Mouse (Mus musculus) CH12.LX (cell line): ENCODE measurements around the gene Grin2a. TPM values are rescaled to one million over a fixed set of nuclear protein-coding genes. Genes with fewer than 3 reads are reported as not detected.

Source experiments
- DNase-seq: peaks from one replicate; pipeline ENCODE4 v3.0.0-alpha.2; 2013; ENCODE audit errors: extremely low read depth
- H3K27ac ChIP-seq: 2 replicates; pipeline ENCODE4 v1.5.1; 2012; ENCODE audit warnings: low read depth, mild to moderate bottlenecking, control low read depth, moderate library complexity; ENCODE audit not compliant: insufficient read depth
- H3K27me3 ChIP-seq: replicated peaks from 2 replicates; pipeline ENCODE3; 2012; ENCODE audit warnings: inconsistent platforms
- H3K36me3 ChIP-seq, 2 experiments: replicated peaks in 1 of 2; 2 replicates each; pipeline versions ENCODE3 to v1.6.1; 2012; ENCODE audit warnings: inconsistent platforms in 1 of 2, low read length in 1 of 2, mild to moderate bottlenecking in 1 of 2, mixed read lengths in 1 of 2, moderate library complexity in 1 of 2; ENCODE audit not compliant: control insufficient read depth in 1 of 2, insufficient read depth in 1 of 2
- H3K4me1 ChIP-seq, 2 experiments: 2 replicates each; pipeline ENCODE4 v1.6.1; 2012; ENCODE audit warnings: inconsistent platforms in 1 of 2, moderate library complexity in 1 of 2; ENCODE audit not compliant: insufficient read depth in 2 of 2, control insufficient read depth in 1 of 2
- H3K4me2 ChIP-seq: 2 replicates; pipeline ENCODE4 v1.6.1; 2012; ENCODE audit warnings: low read depth, mild to moderate bottlenecking, control low read depth; ENCODE audit not compliant: poor library complexity, insufficient read depth, severe bottlenecking
- H3K4me3 ChIP-seq, 3 experiments: fragments of 150-350 bp in 1 of 3; sonication (generic) in 1 of 3; replicated peaks in 1 of 3; 2 replicates each; pipeline versions ENCODE3 to v1.5.1; 2011 to 2012; ENCODE audit warnings: low read depth in 2 of 3, low read length in 2 of 3, mild to moderate bottlenecking in 2 of 3, moderate library complexity in 2 of 3, control low read depth in 1 of 3, improper control_type of control experiment in 1 of 3, inconsistent platforms in 1 of 3, mixed read lengths in 1 of 3; ENCODE audit not compliant: poor library complexity in 1 of 3
- H3K79me2 ChIP-seq: replicated peaks from 2 replicates; pipeline ENCODE4 v1.6.1; 2012; ENCODE audit warnings: mild to moderate bottlenecking, moderate library complexity; ENCODE audit not compliant: control insufficient read depth, poor library complexity, insufficient read depth, severe bottlenecking; ENCODE audit errors: extremely low read depth
- H3K9ac ChIP-seq: 2 replicates; pipeline ENCODE4 v1.6.1; 2012; ENCODE audit warnings: low read depth, mild to moderate bottlenecking, control low read depth, moderate library complexity; ENCODE audit not compliant: insufficient read depth
- H3K9me3 ChIP-seq: replicated peaks from 2 replicates; pipeline ENCODE3; 2012; ENCODE audit warnings: low read length, inconsistent platforms, mixed read lengths
- BHLHE40 ChIP-seq: IDR thresholded peaks from 2 replicates; pipeline ENCODE4 v1.6.1; 2011; ENCODE audit warnings: mild to moderate bottlenecking, low read depth, low read length, improper control_type of control experiment
- CHD2 ChIP-seq: IDR thresholded peaks from 2 replicates; pipeline ENCODE4 v1.6.1; 2011; ENCODE audit warnings: low read length, improper control_type of control experiment
- E2F4 ChIP-seq: IDR thresholded peaks from 2 replicates; pipeline ENCODE4 v1.6.1; 2011; ENCODE audit warnings: low read depth, low read length, improper control_type of control experiment; ENCODE audit not compliant: insufficient replicate concordance
- EP300 ChIP-seq: IDR thresholded peaks from 2 replicates; pipeline ENCODE4 v1.6.1; 2011; ENCODE audit warnings: low read length, improper control_type of control experiment
- ETS1 ChIP-seq: conservative IDR thresholded peaks from 2 replicates; pipeline ENCODE4 v1.6.1; 2012; ENCODE audit warnings: low read depth, mild to moderate bottlenecking, inconsistent platforms, low read length, improper control_type of control experiment, moderate library complexity
- HCFC1 ChIP-seq: IDR thresholded peaks from 2 replicates; pipeline ENCODE4 v1.6.1; 2012; ENCODE audit warnings: low read depth, mild to moderate bottlenecking, inconsistent platforms, low read length, improper control_type of control experiment
- IRF4 ChIP-seq: IDR thresholded peaks from 2 replicates; pipeline ENCODE4 v1.6.1; 2014; ENCODE audit warnings: low read depth, mild to moderate bottlenecking, inconsistent platforms, low read length, improper control_type of control experiment
- JUN ChIP-seq: IDR thresholded peaks from 2 replicates; pipeline ENCODE4 v1.6.1; 2011; ENCODE audit warnings: low read depth, mild to moderate bottlenecking, low read length, improper control_type of control experiment, moderate library complexity; ENCODE audit not compliant: insufficient read depth
- MAX ChIP-seq: IDR thresholded peaks from 2 replicates; pipeline ENCODE4 v1.6.1; 2011; ENCODE audit warnings: low read length, improper control_type of control experiment
- MAZ ChIP-seq: IDR thresholded peaks from 2 replicates; pipeline ENCODE4 v1.6.1; 2012; ENCODE audit warnings: low read depth, mild to moderate bottlenecking, inconsistent platforms, low read length, improper control_type of control experiment, moderate library complexity
- MEF2A ChIP-seq: IDR thresholded peaks from 2 replicates; pipeline ENCODE4 v1.6.1; 2014; ENCODE audit warnings: low read depth, mild to moderate bottlenecking, inconsistent platforms, low read length, improper control_type of control experiment, borderline replicate concordance
- MXI1 ChIP-seq: IDR thresholded peaks from 2 replicates; pipeline ENCODE4 v1.6.1; 2011; ENCODE audit warnings: mild to moderate bottlenecking, low read depth, low read length, improper control_type of control experiment
- MYC ChIP-seq: IDR thresholded peaks from 2 replicates; pipeline ENCODE4 v1.6.1; 2011; ENCODE audit warnings: low read depth, mild to moderate bottlenecking, improper control_type of control experiment, low read length
- NELFE ChIP-seq: IDR thresholded peaks from 2 replicates; pipeline ENCODE4 v1.6.1; 2011; ENCODE audit warnings: low read depth, low read length, improper control_type of control experiment
- NRF1 ChIP-seq: IDR thresholded peaks from 2 replicates; pipeline ENCODE4 v1.6.1; 2014; ENCODE audit warnings: low read depth, mild to moderate bottlenecking, inconsistent platforms, low read length, improper control_type of control experiment, moderate library complexity
- PAX5 ChIP-seq: IDR thresholded peaks from 2 replicates; pipeline ENCODE4 v1.6.1; 2012; ENCODE audit warnings: low read length, inconsistent platforms, mixed read lengths
- POLR2A ChIP-seq: IDR thresholded peaks from 2 replicates; pipeline ENCODE4 v1.6.1; 2011; ENCODE audit warnings: low read depth, mild to moderate bottlenecking, improper control_type of control experiment, low read length
- POLR2AphosphoS2 ChIP-seq: IDR thresholded peaks from 2 replicates; pipeline ENCODE4 v1.6.1; 2011; ENCODE audit warnings: low read depth, low read length, improper control_type of control experiment
- RAD21 ChIP-seq: IDR thresholded peaks from 2 replicates; pipeline ENCODE4 v1.6.1; 2011; ENCODE audit warnings: low read depth, mild to moderate bottlenecking, low read length, improper control_type of control experiment, moderate library complexity
- RCOR1 ChIP-seq: conservative IDR thresholded peaks from 2 replicates; pipeline ENCODE4 v1.6.1; 2012; ENCODE audit warnings: low read depth, mild to moderate bottlenecking, inconsistent platforms, low read length, improper control_type of control experiment
- SMC3 ChIP-seq: IDR thresholded peaks from 2 replicates; pipeline ENCODE4 v1.6.1; 2011; ENCODE audit warnings: low read depth, low read length, improper control_type of control experiment
- USF1 ChIP-seq: IDR thresholded peaks from 2 replicates; pipeline ENCODE4 v1.6.1; 2014; ENCODE audit warnings: low read depth, mild to moderate bottlenecking, inconsistent platforms, low read length, improper control_type of control experiment
- USF2 ChIP-seq: conservative IDR thresholded peaks from 2 replicates; pipeline ENCODE4 v1.6.1; 2011; ENCODE audit warnings: low read depth, low read length, improper control_type of control experiment
- ZKSCAN1 ChIP-seq: IDR thresholded peaks from 2 replicates; pipeline ENCODE4 v1.6.1; 2012; ENCODE audit warnings: low read depth, inconsistent platforms, low read length, improper control_type of control experiment, borderline replicate concordance
- ZMIZ1 ChIP-seq: IDR thresholded peaks from 2 replicates; pipeline ENCODE4 v1.6.1; 2012; ENCODE audit warnings: low read depth, mild to moderate bottlenecking, inconsistent platforms, low read length, improper control_type of control experiment
- ZNF384 ChIP-seq: IDR thresholded peaks from 2 replicates; pipeline ENCODE4 v1.6.1; 2012; ENCODE audit warnings: low read depth, low read length, improper control_type of control experiment, inconsistent platforms
- dilution Hi-C: fragments of 300-500 bp; cut with MboI; formaldehyde crosslinking; loops from 2 replicates; pipeline ENCODE4 v1.14.3; 2020; ENCODE audit warnings: low sequenced_read_pairs; ENCODE audit not compliant: extremely low pct_unique_long_range_greater_than_20kb, extremely low pct_ligation_motif_present
- in situ Hi-C: fragments of 300-500 bp; cut with MboI; formaldehyde crosslinking; loops from 3 replicates; pipeline ENCODE4 v1.14.3; 2019; ENCODE audit warnings: low sequenced_read_pairs, low pct_ligation_motif_present, low pct_unique_long_range_greater_than_20kb, mixed read lengths
- polyA plus RNA-seq: library from polyadenylated mRNA; unstranded; fragments of >175 nt; gene quantifications from 2 replicates; pipeline ENCODE4 v1.2.1, GENCODE M21; 2012; ENCODE audit warnings: low read depth; ENCODE audit not compliant: insufficient read length
- total RNA-seq, 2 experiments: library from RNA; depleted of rRNA; stranded (reverse); fragments of 300-350 nt in 1 of 2; fragments of >200 nt in 1 of 2; gene quantifications; 2 replicates each; pipeline ENCODE4 v1.2.3; 2012 to 2014

Grin2a gene
- total and polyA plus RNA-seq, 3 experiments: not detected

GRCm38 (mm10) chr16:9851265-9851988, 143.9 kb downstream of the Grin2a start:
- Histone ChIP-seq H3K4me1 (no peaks in the 10 kb centered on the region), H3K79me2 (no peaks in the 10 kb centered on the region), H3K27ac (no peak overlapping the region), H3K9ac (no peak overlapping the region), H3K36me3 (no peaks in the 10 kb centered on the region), H3K4me3 (no peak overlapping the region), H3K9me3 (no peaks in the 10 kb centered on the region), H3K4me2 (no peak overlapping the region), H3K27me3 (peaks cover 21% of the 10 kb centered on the region)
- no peak for DNase-seq
- TF ChIP-seq ZMIZ1: no peak
- no peak for TF ChIP-seq RAD21
- no peak for TF ChIP-seq ZNF384
- no peak for TF ChIP-seq NELFE
- TF ChIP-seq USF1: no peak
- TF ChIP-seq MYC: no peak
- TF ChIP-seq MAX: no peak
- TF ChIP-seq MAZ: no peak
- no peak for TF ChIP-seq MEF2A
- TF ChIP-seq MXI1: no peak
- TF ChIP-seq EP300: no peak
- no peak for TF ChIP-seq BHLHE40
- no peak for TF ChIP-seq ETS1
- TF ChIP-seq POLR2A: no peak
- in situ Hi-C loops (no loop called here), dilution Hi-C loops (no loop called here)

- dilution Hi-C loops (no loop called here), in situ Hi-C loops (no loop called here)
- DNase-seq: no peak
- Histone ChIP-seq H3K27ac (no peak overlapping the region), H3K9me3 (no peaks in the 10 kb centered on the region), H3K79me2 (no peaks in the 10 kb centered on the region), H3K9ac (no peak overlapping the region), H3K4me2 (no peak overlapping the region), H3K36me3 (no peaks in the 10 kb centered on the region), H3K4me3 (no peak overlapping the region), H3K4me1 (no peaks in the 10 kb centered on the region), H3K27me3 (peaks cover 56% of the 10 kb centered on the region)
- TF ChIP-seq NRF1 (no peak), NELFE (no peak), POLR2AphosphoS2 (no peak), IRF4 (no peak), PAX5 (no peak), SMC3 (no peak), EP300 (no peak), JUN (no peak), CHD2 (no peak), USF1 (no peak), USF2 (no peak), E2F4 (no peak), ZKSCAN1 (no peak), ETS1 (no peak), HCFC1 (no peak), RCOR1 (no peak), ZMIZ1 (no peak), MEF2A (no peak)
Observed at GRCm38 (mm10) chr16:9841496-9841895, 153.9 kb downstream of the Grin2a start.
